Mouse (Mus musculus) kidney, postnatal 36 days (tissue): ENCODE results near the gene Axin2.

Experiments used
- DNase-seq, 2 experiments: peaks; one replicate each; pipeline ENCODE4 v3.0.0; 2021 to 2022; ENCODE audit warnings: mixed read lengths in 2 of 2

The Axin2 gene

GRCm38 (mm10) chr11:108906590-108907254, 13.4 kb upstream of the Axin2 start:
- no peak for DNase-seq

GRCm38 (mm10) chr11:108909396-108910195, 10.6 kb upstream of the Axin2 start:
- no peak for DNase-seq

- no peak for DNase-seq
These were observed 9.7 kb upstream of the Axin2 start for GRCm38 (mm10) chr11:108910328-108910886.

GRCm38 (mm10) chr11:108910903-108911302, 9.2 kb upstream of the Axin2 start:
- DNase-seq, result no peak

- DNase-seq, result no peak
These were observed 8.0 kb upstream of the Axin2 start for GRCm38 (mm10) chr11:108912174-108912573.

GRCm38 (mm10) chr11:108917422-108918324, 2.5 kb upstream of the Axin2 start:
- DNase-seq, result peak in 1 of 2 experiments; percentile 45

GRCm38 (mm10) chr11:108920636-108921505, 722 bp downstream of the Axin2 start:
- DNase-seq, result peak; percentile 85 to 88

- DNase-seq, result peak in 1 of 2 experiments; percentile 39
These were observed 1.6 kb downstream of the Axin2 start for GRCm38 (mm10) chr11:108921506-108922455.

GRCm38 (mm10) chr11:108922511-108923187, 2.5 kb downstream of the Axin2 start:
- DNase-seq, result no peak

- DNase-seq, result no peak
These were observed 3.0 kb downstream of the Axin2 start for GRCm38 (mm10) chr11:108923188-108923575.

GRCm38 (mm10) chr11:108923781-108924180, 3.6 kb downstream of the Axin2 start:
- no peak for DNase-seq

GRCm38 (mm10) chr11:108924346-108924745, 4.2 kb downstream of the Axin2 start:
- no peak for DNase-seq

GRCm38 (mm10) chr11:108925202-108925601, 5.1 kb downstream of the Axin2 start:
- peak; percentile 66 to 91 for DNase-seq

GRCm38 (mm10) chr11:108925826-108926225, 5.7 kb downstream of the Axin2 start:
- DNase-seq, result no peak

GRCm38 (mm10) chr11:108926345-108927092, 6.4 kb downstream of the Axin2 start:
- no peak for DNase-seq

GRCm38 (mm10) chr11:108927093-108927444, 6.9 kb downstream of the Axin2 start:
- no peak for DNase-seq

- no peak for DNase-seq
These were observed 7.9 kb downstream of the Axin2 start for GRCm38 (mm10) chr11:108928096-108928495.

GRCm38 (mm10) chr11:108928752-108929151, 8.6 kb downstream of the Axin2 start:
- no peak for DNase-seq

GRCm38 (mm10) chr11:108929176-108929575, 9.0 kb downstream of the Axin2 start:
- no peak for DNase-seq
